Mouse (Mus musculus): Measurements from ENCODE around the gene Tarsl2.

Gene Tarsl2

DNA sequence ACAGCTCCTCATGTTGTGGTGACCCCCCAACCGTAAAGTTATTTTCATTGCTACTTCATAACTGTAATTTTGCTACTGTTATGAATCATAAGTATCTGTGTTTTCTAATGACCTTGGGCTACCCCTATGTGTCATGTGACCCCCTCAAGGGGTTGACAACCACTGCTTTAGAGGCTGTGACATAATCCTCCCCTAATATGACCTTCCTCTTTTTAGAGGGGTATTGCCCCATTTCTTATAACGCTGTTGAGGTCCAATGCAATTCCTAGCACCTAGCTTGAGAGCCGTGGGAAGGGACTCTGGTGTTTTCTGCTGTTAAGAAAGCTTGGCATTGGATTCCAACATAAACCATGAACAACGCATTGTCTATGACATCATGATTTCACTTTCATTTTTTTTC is 6.0 kb downstream of the Tarsl2 start:
- DNase-seq (ENCODE audit: low read depth, low spot score): no peak

DNA sequence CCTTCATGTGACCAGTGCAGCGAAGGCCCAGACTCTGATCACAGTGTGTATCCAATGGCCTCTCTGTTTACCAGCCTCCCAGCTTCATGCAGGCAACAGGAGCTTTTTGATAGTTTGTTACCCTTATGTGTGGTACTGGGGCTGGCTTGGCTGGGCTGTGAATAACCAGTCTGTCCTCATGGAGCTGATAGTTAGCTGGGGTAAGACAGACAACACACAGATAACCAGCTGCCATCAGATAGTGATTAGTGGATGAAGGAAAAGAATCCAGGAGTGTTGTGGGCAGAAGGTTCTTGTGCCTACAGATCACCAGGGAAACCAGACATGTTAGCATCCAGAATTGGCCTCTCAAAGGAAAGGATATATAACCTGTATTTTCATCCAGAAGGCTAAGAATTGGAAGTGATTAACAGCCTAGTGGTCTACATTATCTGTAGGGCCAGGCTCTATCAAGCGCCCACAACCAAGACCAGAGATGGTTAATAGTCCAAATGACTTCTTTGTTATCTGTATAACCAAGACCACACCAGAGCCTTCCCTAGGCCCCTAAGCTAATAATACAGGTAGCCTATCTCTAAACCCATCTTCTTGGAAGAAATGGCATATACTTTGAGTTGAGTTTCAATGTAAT is 12.9 kb downstream of the Tarsl2 start:
- no peak for DNase-seq (ENCODE audit: low read depth, low spot score)

DNA sequence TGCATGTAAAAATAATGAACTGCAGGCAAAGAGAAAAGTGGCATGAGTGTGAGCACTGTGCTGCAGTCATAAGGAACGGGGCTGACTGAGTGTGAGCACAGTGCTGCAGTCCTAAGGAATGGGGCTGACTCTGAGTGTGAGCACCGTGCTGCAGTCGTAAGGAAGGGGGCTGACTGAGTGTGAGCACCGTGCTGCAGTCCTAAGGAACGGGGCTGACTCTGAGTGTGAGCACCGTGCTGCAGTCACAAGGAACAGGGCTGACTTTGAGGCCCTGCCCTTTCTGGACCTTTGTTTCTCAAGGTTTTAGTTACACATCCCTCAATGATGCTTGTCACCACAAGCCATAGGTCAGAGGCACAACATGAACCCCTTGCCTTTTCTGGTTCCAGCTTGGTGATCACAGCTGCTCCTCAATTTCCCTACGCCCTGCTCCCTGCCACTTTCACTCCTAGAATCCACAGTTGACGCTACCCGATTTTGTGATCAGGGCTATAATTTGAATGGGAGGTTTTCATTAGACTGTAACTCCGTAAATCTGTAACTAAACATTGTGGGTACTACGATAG is 18.6 kb downstream of the Tarsl2 start:
- DNase-seq (ENCODE audit: low read depth, low spot score): no peak

DNA sequence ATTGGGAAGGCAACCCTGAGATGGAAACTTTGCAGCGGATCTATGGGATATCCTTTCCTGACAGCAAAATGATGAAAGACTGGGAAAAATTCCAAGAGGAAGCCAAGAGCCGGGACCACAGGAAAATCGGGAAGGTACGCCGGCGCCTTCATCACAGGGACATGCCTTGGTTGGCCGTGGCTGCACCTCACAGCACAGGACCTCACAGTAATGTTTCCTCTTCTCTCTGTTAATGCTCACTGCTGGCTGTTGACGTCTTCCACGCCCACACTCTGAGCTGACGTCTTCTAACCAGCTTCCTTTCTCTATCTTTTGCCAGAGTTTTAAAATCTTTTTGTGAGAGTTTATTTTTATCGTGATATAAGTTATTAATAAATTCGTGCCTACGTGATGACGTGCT is 19.2 kb downstream of the Tarsl2 start:
- no peak for DNase-seq (ENCODE audit: low read depth, low spot score)

DNA sequence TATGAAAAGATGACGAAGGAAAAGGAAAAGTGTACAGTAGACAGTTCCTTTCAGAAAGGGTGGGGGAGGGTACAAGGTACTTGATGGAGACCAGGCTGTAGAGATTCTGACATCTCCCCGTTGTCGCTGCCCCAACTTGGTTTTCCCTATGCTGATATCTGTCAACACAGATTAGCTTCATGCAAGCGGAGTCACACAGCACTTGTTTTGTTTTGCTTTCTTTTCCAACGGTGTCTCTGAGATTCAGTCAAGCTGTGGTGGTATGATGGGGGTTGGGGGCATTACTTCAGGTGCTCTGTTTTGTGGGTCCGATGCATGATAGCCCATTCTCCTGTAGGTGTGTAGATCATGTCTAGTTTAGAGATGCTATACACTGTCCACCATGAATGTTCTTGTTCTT is 22.8 kb downstream of the Tarsl2 start:
- DNase-seq (ENCODE audit: low read depth, low spot score): no peak

DNA sequence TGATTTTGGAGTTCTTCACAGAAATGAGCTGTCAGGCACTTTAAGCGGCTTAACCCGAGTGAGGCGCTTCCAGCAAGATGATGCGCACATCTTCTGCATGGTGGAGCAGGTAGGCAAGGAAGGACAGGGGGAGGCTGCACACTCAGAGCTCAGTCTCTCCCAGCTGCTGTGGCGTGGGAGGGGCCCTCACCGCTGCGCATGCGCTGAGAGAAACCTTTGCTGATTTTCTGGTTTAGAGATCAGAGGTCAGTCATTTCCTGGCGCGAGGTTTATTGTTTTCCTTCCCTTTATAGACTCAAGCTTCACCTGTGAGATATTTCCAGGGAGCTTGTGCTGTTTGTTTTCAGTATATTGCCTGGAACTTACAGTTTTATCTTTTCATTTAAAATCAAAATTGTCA is 33.4 kb downstream of the Tarsl2 start:
- no peak for DNase-seq (ENCODE audit: low read depth, low spot score)

DNA sequence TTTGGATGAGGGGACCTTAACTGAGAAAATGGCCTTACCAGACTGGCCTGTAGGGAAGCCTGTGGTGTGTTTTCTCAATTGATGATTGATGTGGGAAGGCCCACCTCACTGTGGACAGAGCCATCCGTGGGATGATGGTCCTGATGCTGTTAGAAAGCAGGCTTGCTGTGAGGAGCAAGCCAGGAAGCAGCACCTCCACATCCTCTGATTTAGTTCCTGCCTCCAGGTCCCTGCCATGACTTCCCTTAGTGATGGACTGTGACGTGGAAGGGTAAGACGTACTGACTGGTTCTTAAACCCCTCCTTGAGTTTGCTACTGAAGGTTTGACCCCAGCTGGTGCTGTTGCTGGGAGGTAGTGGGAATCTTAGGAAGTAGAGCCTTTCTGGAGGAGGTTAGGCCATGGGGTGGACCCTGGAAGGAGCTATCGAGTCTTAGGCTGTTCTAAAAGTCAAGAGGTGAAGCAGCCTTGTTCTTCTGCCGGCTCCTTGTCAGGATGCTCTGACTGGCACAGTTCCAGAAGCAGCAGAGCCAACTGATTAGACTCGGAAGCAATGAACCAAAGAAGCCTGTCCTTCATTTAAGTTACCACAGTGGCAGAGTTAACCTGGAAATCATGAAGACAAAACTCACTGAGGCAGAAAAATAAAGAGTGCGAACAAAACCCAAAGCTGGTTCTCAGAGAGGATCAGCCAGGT is 34.4 kb downstream of the Tarsl2 start:
- no peak for DNase-seq (ENCODE audit: low read depth, low spot score)

DNA sequence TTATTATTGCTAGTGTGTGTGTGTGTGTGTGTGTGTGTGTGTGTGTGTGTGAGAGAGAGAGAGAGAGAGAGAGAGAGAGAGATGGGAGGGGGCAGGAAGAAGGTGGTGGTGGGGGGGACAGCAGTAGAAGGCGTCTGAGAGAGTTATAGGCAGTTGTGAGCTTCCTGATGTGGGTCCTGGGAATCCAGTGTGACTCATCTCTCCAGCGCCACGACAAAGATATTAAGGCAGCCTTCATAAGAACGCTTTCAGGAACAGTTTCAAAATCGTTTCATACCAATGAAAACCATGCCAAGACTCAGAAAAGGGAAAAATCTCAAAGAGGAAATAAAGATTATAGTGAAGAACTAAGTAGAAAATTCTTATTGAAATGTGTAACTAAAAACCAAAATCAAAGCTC is 36.5 kb downstream of the Tarsl2 start:
- no peak for DNase-seq (ENCODE audit: low read depth, low spot score)

DNA sequence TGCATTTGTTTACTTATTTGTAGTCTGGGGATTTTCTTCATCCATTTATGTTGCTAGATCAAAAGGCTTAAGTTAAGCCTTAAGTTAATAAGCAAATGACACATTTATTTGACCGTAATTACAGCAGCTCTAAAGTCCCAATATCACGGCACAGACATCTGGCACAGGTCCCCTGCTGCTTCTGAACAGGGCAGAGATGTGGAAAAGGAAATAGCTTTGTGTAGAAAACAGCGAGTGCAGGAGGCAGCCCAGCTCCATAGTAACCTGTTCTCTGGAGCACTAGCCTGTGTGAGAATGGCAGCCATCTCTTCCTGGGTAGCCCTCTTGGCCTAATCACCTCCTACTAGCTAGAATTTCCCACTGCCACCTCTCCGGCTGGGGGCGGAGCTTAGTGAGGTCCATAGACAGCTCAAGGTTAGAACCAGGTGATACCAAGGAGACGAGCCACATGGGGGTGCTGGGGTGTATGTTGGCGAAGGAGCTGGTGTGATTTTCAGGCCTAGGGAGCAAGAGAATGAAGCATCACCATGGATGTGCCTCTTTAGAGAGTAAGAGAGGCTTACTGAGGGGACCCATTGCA is 39.6 kb downstream of the Tarsl2 start:
- DNase-seq (ENCODE audit: low read depth, low spot score): no peak

DNA sequence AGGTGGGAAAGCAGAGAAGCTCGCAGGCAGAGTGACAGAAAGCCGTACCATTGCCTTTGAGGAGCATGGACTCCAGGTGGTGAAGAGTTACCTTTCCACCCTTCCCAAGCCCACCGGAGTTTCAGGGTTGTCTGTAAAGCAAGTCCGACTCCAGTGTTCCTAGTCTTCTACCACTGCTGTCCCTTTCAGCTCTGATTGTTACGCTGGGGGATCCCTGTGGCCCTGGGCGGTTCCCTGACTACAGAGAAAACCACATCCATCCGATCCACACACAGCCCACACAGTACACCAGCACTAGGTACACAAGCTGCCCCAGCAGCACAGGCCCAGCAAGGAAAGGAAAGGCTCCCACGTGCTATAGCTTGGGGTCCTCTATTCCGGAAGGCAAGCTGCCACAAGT is 42.0 kb downstream of the Tarsl2 start:
- no peak for DNase-seq (ENCODE audit: low read depth, low spot score)

DNA sequence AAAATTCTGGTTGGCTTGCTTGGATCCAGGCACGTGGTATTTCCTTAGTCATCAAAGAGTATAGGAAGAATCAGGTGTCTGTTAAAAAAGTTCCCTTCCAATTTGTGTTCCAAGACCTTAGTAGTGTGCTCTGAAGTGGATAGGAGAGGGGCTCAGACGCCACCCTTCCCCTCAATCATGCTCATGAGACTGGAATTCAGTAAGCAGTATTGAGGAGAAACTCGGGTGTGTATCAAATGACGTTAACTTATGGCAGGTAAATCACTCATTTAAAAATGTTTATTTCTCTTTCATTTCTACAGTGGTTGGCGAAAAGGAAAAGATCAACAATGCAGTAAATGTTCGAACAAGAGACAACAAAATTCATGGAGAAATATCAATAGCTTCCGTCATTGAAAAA is 46.2 kb downstream of the Tarsl2 start, which contains the start of gene Tm2d3:
Tm2d3 (plus strand) TSS at position 301 of the 400 bp plus-strand sequence.
- no peak for DNase-seq (ENCODE audit: low read depth, low spot score)

DNA sequence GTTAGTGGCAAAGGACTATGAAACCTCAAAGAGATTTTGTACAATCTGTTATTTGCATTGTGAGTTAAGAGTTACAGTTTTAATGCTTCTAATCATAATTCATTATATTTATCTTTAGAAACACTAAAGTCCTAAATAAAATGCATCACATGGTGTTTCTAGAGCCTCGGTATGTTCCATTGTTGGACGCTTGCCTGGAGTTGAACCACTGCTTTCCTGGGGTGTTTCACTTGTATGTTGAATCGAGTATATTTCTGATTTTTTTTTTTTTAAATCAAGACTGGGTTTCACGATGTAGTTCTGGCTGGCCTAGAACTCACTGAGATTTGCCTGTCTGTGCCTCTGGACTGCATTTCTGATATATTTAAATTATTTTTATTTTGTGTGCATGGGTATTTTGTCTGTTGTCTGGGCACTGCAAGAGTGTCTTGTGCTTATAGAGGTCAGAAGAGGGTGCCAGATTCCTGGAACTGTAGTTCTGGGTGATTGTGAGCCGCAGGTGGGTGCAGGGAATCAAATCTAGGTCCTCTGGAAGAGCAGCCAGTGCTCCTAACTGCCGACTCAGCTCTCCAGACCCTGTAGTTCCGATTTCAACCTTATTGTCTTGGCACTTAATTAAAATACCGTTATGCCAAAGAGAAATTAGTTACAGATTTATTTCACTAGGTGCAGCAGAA is 47.4 kb downstream of the Tarsl2 start:
- DNase-seq (ENCODE audit: low read depth, low spot score): no peak

DNA sequence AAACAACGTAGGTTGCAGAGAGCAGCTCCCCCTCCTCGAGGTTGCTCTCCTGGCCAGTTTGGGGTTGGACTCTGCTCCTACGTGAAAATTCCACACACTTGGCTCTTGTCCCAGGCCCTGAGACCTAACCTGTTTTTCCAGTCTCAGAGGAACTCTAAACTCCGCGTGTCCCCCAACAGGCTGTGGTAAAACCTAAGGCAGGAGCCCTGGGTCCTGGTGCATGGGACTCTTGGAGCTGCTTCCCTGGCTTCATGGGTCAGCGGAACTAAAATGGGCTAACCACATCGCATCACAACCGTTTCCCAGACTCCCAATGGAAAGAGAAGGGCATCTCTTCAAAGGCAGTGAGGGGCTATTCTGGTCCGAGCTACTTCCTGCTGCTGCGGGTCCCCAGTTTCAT is 48.2 kb downstream of the Tarsl2 start:
- DNase-seq (ENCODE audit: low read depth, low spot score): no peak

DNA sequence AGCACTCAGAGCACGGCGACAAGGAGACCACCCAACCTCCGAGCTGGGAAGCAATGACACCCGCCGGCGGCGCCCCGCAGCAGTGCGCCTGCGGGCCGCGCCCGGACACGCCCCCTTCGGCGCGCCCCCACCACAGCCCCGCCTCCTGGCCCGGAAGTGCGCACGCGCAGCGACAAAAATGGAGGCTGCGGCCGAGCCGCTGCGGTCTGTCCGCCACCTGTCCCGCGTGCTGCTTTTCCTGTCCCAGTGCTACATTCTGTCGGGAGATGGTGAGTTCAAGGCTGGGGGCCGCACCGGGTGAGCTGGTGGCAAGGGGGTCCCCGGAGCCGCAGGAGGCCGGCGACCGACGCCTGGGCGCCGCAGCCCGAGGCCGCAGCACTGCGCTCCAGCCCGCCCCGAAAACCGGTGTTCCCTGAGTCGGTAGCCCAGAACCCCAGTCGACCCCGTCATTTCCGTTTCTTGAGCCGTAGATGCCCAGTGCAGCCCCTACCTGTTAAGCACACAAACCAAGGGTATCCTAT is 48.7 kb downstream of the Tarsl2 start:
- DNase-seq (ENCODE audit: low read depth, low spot score): peak; percentile 92

DNA sequence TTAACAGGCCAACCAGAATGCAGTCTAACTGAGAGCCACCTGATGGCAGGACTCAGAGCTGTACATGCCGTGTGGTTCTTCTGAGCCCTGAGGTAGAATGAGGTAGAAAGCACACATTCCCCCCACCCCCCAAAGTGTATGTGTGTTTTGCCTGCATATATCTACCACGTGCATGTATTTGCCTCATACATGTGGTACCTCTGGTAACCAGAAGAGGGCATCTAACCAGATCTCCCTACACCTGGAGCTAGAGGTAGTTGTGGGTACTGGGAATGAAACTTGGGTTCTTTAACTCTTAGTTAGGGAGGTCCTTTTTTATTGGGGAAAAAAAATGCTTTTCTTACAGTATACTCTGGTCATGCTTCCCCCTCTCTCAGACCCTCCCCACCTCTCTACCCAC is 51.8 kb downstream of the Tarsl2 start:
- DNase-seq (ENCODE audit: low read depth, low spot score): peak; percentile 60

DNA sequence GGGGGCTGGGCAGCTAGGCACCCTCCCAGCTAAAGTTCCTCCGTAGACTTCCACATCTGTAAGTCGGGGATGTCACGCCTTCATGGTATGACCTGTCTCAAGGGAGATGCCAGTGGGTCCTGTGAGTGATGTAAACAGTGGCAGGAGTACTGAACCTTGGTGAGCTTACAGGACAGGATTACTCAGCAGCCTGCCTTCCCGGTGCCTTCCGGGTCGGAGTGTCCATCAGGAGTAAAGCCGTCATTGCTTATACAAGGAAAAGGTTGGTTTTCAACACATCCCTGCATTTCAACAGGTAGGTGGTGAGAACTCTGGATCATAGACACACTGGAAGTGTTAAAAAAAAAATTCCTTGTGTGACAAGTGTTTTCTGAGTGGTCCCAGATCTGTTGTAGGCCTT is 57.4 kb downstream of the Tarsl2 start:
- DNase-seq (ENCODE audit: low read depth, low spot score): no peak

DNA sequence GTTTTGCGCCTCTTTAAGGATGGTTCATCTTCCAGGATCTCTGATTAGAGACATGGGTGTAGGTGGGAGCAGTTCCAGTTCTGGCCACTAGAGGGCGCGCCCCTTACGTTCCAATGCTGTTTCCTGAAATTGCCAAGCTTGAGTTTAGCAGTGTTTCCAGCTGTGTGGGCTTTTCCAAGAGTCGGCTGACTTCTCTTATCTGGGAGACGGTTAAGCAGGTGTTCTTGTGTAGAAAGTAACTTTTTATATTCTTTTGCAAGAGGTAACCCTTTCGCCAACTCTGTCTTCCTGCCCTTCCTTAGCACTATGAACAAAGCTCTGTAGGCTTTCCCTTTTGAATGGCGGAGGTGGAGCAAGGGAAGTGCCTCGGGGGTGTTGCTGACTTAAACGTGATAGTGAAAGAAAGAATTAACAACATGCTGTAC is 60.1 kb downstream of the Tarsl2 start:
- DNase-seq (ENCODE audit: low read depth, low spot score): peak; percentile 74

DNA sequence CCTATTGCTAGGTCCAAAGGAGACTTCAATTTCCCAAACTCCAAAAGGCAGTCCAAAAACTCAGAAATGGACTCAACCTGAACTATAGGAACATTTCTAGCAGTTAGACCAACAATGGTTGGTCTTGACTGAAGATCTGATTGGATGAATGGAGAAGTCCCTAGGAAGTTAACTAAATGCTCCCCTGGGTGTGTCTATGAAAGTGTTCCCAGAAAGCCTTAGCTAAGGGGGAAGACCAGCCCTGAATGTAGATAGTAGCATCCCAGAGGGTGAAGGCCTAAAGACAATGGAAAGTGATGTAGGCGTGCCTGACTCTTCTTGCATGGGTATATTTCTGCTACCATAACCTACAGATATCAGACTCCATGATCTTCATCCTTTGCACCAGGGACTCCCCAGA is 63.8 kb downstream of the Tarsl2 start:
- DNase-seq (ENCODE audit: low read depth, low spot score): no peak

DNA sequence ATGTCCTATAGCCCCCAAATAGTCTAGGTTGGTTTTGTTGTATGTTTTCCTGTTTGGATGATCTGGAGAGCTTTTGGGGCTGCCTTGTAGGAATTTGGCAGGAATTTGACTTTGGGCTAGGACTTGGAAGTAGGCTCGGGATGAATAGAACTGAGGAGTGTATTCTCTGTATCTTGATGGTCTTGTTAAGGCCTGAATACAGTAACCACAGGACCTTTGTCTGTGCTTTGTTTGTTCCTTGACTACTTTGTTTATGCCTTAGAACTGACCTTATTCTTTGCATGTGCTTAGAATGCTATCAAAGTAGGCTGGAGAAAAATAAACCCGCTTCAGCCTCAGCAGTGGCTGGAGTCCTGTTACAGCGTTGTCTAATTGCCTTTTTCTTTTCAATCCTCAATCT is 65.6 kb downstream of the Tarsl2 start:
- DNase-seq (ENCODE audit: low read depth, low spot score): no peak

DNA sequence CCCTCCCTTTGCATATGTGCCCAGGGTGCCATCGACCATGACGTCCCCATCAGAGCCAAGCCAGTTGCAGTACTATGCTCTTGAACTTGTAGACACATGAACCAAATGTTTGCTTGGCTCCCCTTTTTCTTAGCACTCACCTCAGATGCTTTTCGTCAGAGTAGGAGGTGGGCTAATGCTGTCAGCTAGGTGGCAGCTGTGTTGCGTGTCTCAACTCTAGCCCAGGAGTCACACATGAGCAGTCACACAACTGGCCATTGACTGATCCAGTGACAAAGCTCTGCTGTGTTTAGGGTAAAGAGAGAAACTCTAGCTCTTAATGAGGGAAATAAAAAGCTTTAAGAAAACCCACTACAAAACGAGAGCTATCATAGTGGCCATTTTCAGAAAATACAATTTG is 69.1 kb downstream of the Tarsl2 start:
- DNase-seq (ENCODE audit: low read depth, low spot score): no peak

DNA sequence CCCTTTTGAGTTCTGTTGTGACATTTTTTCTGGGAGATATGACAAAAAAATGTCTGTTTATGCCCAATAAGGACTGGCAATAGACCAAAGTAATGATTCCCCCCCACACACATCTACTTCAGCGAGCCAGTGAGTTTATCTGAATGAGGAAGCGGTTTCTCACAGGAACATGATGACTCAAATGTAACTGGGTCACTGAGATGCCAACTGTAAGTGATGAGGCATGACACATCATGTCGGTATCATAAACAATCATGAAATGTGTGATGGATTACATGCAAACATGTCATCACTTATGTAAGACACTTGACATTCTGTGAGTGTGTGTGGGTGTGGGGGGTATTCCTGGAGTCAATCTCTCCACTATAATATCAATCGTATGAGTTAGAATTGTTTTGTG is 69.6 kb downstream of the Tarsl2 start:
- peak; percentile 56 for DNase-seq (ENCODE audit: low read depth, low spot score)

DNA sequence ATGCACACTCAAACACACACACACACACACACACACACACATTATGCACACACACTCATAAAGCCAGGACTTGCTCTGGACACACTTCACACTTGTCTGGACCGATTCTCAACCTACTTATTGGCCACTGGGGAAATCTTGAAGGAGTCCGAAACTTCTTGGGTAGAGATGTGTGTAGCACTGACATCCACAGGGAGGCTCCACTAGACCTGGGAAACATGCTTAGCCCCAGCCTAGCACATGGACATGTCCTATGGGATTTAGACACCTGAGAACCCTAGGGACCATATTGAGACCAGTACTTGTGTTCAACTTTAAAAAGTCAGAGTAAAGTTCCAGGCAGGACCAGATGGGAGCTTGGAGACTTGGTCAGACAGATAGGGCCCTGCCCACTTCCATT is 89.3 kb downstream of the Tarsl2 start:
- DNase-seq (ENCODE audit: low read depth, low spot score): no peak
